Mouse (Mus musculus) G1E-ER4 (cell line): ENCODE results near the gene Adgrd1. TPM values are rescaled to one million over a fixed set of nuclear protein-coding genes. Genes with fewer than 3 reads are reported as not detected.

Source experiments
- GATA1 ChIP-seq: IDR thresholded peaks from one replicate; pipeline ENCODE4 v1.8.0; 2012; ENCODE audit warnings: low read length, inconsistent platforms
- polyA plus RNA-seq: library from polyadenylated mRNA; stranded (reverse); fragments of >175 nt; gene quantifications from 2 replicates; pipeline ENCODE4 v1.2.3, GENCODE M21; 2012

Gene Adgrd1
- polyA plus RNA-seq, 1 experiment: not detected

DNA sequence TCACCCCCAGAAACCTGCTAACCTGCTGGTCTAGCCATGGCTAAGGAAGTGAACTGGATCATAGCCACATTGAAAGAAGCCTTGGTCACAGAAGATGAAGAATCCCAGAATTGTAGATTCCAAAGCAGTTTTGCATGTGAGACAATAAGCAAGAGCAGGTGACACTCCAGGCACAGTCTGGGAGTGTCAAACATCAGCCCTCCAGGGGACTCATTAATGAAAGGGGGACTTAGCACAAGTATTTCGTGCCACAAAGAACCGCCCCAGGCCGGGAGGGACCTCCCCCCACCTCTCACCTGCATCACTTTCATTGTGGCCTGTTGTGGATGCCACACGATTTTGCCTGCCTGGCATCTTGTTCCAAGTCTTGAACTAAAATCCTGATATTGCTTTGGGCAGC, 146.6 kb downstream of the Adgrd1 start:
- TF ChIP-seq GATA1: no peak

DNA sequence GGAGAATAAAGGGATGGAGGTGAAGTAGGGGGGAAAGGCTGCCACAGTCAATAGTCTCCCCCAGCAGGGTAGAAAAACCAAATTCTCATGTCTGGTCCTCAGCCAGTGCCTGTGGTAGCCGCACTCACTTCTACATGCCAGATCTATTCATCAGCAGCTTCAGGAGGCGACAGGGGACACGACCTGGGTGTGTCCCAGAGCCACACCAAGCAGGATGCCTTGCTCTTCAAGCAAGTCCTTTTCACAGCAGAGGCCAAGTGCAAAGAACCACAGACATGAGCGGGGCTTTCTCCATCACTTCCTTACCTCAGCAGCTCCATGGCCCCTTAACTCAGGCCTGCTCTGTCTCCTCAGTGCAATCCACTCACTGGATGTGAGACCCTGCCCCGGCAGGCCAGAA, 147.8 kb downstream of the Adgrd1 start:
- no peak for TF ChIP-seq GATA1

DNA sequence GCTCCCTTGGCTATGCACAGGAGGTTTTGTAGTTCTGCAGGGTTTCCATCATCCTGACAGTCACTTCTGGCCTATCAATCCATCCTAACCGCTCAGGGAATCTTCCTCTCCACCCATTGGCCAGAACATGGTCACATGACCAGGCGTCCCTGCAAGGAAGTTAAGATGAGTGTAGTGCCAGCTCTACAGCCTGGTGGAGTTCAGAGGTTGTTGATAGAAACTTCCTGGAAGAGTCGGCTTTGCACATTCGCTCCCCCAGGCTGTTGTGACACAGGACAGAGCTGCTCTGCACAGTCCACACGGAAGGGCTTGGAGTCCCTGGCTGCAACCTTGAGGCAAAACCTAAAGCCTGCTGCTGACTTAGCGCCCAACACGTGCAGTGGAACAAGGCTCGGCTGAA, 152.5 kb downstream of the Adgrd1 start:
- TF ChIP-seq GATA1: no peak

Other genes starting within 250 kb of the Adgrd1 start
- gene Rimbp2, start 143.3 kb upstream of the Adgrd1 start, polyA plus RNA-seq: not detected in 2 replicates
- gene Stx2, start 88.2 kb upstream of the Adgrd1 start, polyA plus RNA-seq: 23.9 and 29.6 TPM in 2 replicates
- gene Ran, start 76.7 kb upstream of the Adgrd1 start, polyA plus RNA-seq: 4,222 and 5,796 TPM in 2 replicates